Mouse (Mus musculus) lung, embryonic 15.5 days (tissue): Measurements from ENCODE around the gene 2310011J03Rik. TPM values are rescaled to one million over a fixed set of nuclear protein-coding genes. Genes with fewer than 3 reads are reported as not detected.

Source experiments
- ATAC-seq: fragments of 200-750 bp; cut with Nextera tagmentation; 2 replicates; pipeline ENCODE4 v1.8.0; 2017; ENCODE audit warnings: moderate number of reproducible peaks, borderline replicate concordance; ENCODE audit not compliant: low FRiP score, low TSS enrichment; ENCODE audit errors: extremely low read depth
- H3K27ac ChIP-seq: fragments of 300-500 bp; sonication (generic); 2 replicates; pipeline ENCODE4 v1.5.1; 2015; ENCODE audit warnings: moderate library complexity, mild to moderate bottlenecking, inconsistent platforms
- H3K27me3 ChIP-seq: fragments of 300-500 bp; sonication (generic); 2 replicates; pipeline ENCODE4 v1.6.1; 2015; ENCODE audit warnings: inconsistent platforms
- H3K36me3 ChIP-seq: fragments of 300-500 bp; sonication (generic); 2 replicates; pipeline ENCODE4 v1.6.1; 2015; ENCODE audit warnings: inconsistent platforms
- H3K4me1 ChIP-seq: fragments of 300-500 bp; sonication (generic); 2 replicates; pipeline ENCODE4 v1.6.1; 2015; ENCODE audit warnings: inconsistent platforms
- H3K4me2 ChIP-seq: fragments of 300-500 bp; sonication (generic); 2 replicates; pipeline ENCODE4 v1.6.1; 2015; ENCODE audit warnings: inconsistent platforms, mild to moderate bottlenecking, moderate library complexity
- H3K4me3 ChIP-seq: fragments of 300-500 bp; sonication (generic); 2 replicates; pipeline ENCODE4 v1.5.1; 2015; ENCODE audit warnings: mild to moderate bottlenecking, inconsistent platforms
- H3K9ac ChIP-seq: fragments of 300-500 bp; sonication (generic); 2 replicates; pipeline ENCODE4 v1.6.1; 2015; ENCODE audit warnings: inconsistent platforms
- H3K9me3 ChIP-seq: fragments of 300-500 bp; sonication (generic); 2 replicates; pipeline ENCODE4 v1.6.1; 2016; ENCODE audit warnings: inconsistent platforms
- WGBS: fragments of 180-500 bp; shearing (Covaris S2); methylation state at CpG from one replicate; pipeline ENCODE4 v1.1.7; 2015; 5-methylcytosine and 5-hydroxymethylcytosine counted together
- polyA plus RNA-seq: library from polyadenylated mRNA; unstranded; fragments of >200 nt; fragmentation: Nextera tagmentation; extraction: Ambion mirVana; gene quantifications from 2 replicates; pipeline ENCODE4 v1.2.1, GENCODE M21; 2015

Gene 2310011J03Rik
- polyA plus RNA-seq, 1 experiment from 2014 or later: 51.9 TPM

DNA sequence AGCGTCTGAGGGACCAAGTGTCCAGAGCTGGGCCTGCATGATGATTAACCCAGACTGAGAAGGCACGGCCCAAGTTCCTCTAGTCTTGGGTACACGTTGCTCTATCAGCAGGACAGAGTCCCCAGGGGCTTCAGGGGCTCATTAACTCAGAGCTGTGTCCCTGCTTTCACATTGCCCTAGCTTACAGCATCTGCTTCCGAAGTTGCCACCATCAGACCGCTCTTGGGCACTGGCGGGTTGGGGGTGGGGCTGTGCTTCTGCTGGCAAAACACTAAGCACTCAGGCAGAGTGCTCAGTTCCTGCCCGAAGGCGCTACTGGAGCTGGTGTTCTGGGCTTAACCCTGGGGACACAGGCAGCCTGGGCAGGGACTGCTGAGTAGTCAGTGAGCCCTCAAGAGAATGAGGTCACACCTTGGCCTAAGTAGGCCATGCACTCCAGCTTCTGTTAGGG is 38.4 kb downstream of the 2310011J03Rik start:
- ATAC-seq: peak; percentile 44; the same call in 1 of the 2 replicates

DNA sequence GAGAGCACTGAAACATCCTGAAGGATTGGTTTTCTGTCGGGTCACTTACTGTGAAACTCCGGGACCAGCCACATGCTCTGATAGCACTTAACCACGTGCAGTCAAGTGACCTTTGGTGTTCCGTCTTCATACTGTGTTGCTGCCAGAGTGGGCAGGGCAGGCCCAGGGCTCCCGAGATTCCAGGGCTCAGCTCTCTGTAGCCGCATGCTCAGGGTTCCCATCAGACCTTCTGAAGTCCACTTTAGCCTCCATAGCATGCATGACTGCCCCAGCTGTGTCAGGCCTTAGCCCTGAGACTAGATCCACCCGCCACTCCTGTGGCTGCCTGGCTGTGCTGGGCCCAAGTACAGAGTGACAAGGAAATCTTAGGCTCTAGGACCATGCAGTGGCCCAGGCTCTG is 39.0 kb downstream of the 2310011J03Rik start:
- WGBS: 68% methylated on average over 7 of the region's 7 CpGs
- Histone ChIP-seq H3K4me3 (no peak overlapping the region), H3K36me3 (peaks cover 86% of the 10 kb centered on the region), H3K27me3 (no peaks in the 10 kb centered on the region), H3K4me2 (no peak overlapping the region), H3K9me3 (no peaks in the 10 kb centered on the region), H3K4me1 (peaks cover 15% of the 10 kb centered on the region), H3K9ac (no peak overlapping the region), H3K27ac (peak overlapping the region; percentile 89)
- no peak for ATAC-seq

More for the DNA sequence above, 38.4 kb downstream of the 2310011J03Rik start:
- H3K27me3 ChIP-seq: no peaks in the 10 kb centered on the region
- no peak overlapping the region for H3K9ac ChIP-seq
- no peak overlapping the region for H3K4me2 ChIP-seq
- H3K4me1 ChIP-seq: peaks cover 15% of the 10 kb centered on the region
- WGBS: 68% methylated on average over 8 of the region's 8 CpGs
- no peak overlapping the region for H3K4me3 ChIP-seq
- H3K9me3 ChIP-seq: no peaks in the 10 kb centered on the region
- H3K27ac ChIP-seq: peak overlapping the region; percentile 89
- H3K36me3 ChIP-seq: peaks cover 85% of the 10 kb centered on the region

DNA sequence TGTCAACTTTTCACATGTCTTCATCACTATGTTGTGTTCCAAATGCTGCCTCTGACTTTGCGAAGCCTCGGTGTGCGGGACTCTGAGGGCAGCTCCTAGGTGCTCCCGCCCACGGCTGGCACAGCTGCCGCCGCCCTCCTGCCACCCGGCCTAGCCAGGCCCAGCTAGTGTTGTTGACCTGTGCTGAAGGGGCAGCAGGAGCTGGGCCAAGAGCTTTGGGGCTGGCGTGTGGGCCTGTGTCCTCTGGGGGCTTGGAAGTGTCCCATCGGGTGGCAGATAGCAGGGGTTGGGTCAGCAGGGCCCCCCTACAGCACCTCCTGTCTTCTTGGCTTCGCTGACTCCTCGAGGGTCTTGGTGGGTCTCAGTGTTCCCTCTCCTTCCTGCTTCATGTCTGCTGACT is 41.1 kb downstream of the 2310011J03Rik start:
- Histone ChIP-seq H3K4me1 (peaks cover 15% of the 10 kb centered on the region), H3K27me3 (no peaks in the 10 kb centered on the region), H3K4me2 (no peak overlapping the region), H3K4me3 (no peak overlapping the region), H3K9me3 (no peaks in the 10 kb centered on the region), H3K27ac (no peak overlapping the region), H3K36me3 (peaks cover 86% of the 10 kb centered on the region), H3K9ac (no peak overlapping the region)
- ATAC-seq: no peak
- WGBS: 86% methylated on average over 12 of the region's 12 CpGs

DNA sequence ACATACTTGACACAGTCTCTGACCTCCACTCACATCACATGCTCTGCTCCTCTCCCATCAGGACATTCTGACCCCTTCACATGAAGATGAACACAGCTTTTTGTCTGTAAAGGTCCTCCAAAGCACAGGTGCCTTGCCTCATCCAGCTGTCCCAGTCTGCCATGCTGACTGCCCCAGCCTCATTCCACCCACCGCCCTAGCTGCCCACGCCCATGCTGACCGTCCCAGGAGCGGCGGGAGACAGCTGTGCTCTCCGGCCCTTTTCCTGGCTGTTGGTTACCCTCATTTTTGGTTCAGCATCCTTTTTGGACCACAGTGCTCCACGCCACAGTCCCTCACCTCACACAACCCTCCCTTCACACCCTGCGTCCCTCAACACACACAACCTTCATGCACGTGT is 41.9 kb downstream of the 2310011J03Rik start:
- no peak overlapping the region for H3K4me2 ChIP-seq
- ATAC-seq: no peak
- H3K4me3 ChIP-seq: no peak overlapping the region

DNA sequence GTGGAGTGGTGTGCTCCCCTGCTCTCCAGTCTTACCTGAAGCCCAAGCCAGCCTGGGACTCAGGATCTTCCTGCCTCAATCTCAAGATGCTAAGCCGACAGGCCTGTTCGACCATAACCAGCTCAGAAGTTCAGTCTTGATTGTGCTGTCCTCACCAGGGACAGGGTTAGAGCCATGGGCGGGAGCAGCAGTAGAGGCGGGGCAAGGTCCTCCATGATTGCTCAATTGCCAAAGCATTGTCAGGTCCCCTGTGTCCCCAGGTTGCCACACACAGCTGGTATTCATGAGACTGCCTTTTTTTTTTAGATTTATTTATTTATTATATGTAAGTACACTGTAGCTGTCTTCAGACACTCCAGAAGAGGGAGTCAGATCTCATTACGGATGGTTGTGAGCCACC is 44.1 kb downstream of the 2310011J03Rik start:
- peaks cover 84% of the 10 kb centered on the region for H3K36me3 ChIP-seq
- no peaks in the 10 kb centered on the region for H3K27me3 ChIP-seq
- H3K4me1 ChIP-seq: peaks cover 10% of the 10 kb centered on the region
- 86% methylated on average over 5 of the region's 5 CpGs for WGBS
- H3K27ac ChIP-seq: no peak overlapping the region
- no peaks in the 10 kb centered on the region for H3K9me3 ChIP-seq
- no peak overlapping the region for H3K4me3 ChIP-seq
- H3K4me2 ChIP-seq: no peak overlapping the region
- ATAC-seq: no peak
- no peak overlapping the region for H3K9ac ChIP-seq

More for the DNA sequence above, 41.9 kb downstream of the 2310011J03Rik start:
- Histone ChIP-seq H3K27ac (no peak overlapping the region), H3K9ac (no peak overlapping the region), H3K4me1 (peaks cover 15% of the 10 kb centered on the region), H3K36me3 (peaks cover 85% of the 10 kb centered on the region), H3K27me3 (no peaks in the 10 kb centered on the region), H3K9me3 (no peaks in the 10 kb centered on the region)
- 91% methylated on average over 9 of the region's 9 CpGs for whole genome bisulfite sequencing

DNA sequence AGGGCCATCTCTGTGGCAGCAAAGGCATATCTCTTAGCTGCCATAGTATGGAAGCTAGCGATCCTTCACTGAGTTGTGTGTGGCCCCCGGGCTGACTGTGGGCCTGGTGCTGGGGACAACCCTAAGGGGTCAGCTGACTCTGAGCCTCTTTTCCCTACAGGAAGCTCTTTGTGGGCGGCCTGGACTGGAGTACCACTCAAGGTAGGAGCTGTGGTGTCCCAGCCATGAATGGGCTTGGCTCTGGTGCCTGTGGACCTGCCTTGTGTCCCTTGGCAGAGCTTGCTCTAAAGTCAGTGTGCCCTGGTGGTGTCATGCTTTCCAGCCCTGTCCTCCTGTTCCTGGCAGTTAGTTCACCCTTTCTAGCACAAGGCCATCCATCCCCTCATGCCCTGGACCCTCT is 46.5 kb downstream of the 2310011J03Rik start:
- 81% methylated on average over 3 of the region's 3 CpGs for WGBS
- no peak overlapping the region for H3K27ac ChIP-seq

DNA sequence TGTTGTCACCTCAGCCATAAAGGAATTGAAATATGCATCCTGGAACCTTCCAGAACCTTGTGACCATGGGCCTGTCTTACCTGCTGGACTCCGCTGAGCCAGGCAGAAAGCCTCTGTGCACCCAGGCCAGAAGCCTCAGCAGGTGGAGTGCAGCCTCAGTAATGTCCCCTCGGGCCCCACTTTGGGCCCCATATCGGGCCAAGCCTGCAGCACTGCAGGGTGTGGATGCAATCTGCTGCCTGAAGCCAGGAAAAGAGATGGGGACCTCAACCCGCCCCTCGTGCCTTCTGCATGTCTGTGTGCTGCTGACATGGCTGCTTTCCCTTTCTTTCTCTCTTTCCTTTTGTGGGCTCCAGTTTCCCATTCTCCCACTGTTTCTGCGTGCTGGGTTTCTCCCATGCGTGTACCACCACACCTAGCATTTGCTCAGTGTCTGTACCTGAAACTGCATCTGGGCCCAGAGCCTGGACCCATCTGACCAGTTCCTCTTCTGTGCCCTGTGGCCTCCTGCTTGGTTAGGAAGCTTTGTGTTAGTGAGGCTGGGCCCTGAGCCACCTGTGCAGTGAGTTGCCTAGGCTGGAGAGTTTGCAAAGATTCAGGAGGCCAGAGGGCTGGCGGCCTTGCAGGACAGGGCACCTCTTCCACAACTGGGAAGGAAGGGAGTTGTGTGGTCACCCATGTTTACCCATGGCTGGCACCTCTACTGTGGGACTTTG is 48.3 kb downstream of the 2310011J03Rik start:
- H3K4me3 ChIP-seq: no peak overlapping the region
- H3K9me3 ChIP-seq: no peaks in the 10 kb centered on the region
- H3K4me2 ChIP-seq: no peak overlapping the region
- no peaks in the 10 kb centered on the region for H3K27me3 ChIP-seq
- H3K27ac ChIP-seq: no peak overlapping the region; the same call in 1 of the 2 replicates
- no peak overlapping the region for H3K9ac ChIP-seq
- peaks cover 58% of the 10 kb centered on the region for H3K36me3 ChIP-seq
- peaks cover 33% of the 10 kb centered on the region for H3K4me1 ChIP-seq
- WGBS: 85% methylated on average over 8 of the region's 8 CpGs
- no peak for ATAC-seq

More for the DNA sequence above, 46.5 kb downstream of the 2310011J03Rik start:
- Histone ChIP-seq H3K4me1 (peaks cover 17% of the 10 kb centered on the region), H3K4me3 (no peak overlapping the region), H3K4me2 (no peak overlapping the region), H3K9me3 (no peaks in the 10 kb centered on the region), H3K9ac (no peak overlapping the region), H3K27me3 (no peaks in the 10 kb centered on the region), H3K36me3 (peaks cover 69% of the 10 kb centered on the region)
- no peak for ATAC-seq

DNA sequence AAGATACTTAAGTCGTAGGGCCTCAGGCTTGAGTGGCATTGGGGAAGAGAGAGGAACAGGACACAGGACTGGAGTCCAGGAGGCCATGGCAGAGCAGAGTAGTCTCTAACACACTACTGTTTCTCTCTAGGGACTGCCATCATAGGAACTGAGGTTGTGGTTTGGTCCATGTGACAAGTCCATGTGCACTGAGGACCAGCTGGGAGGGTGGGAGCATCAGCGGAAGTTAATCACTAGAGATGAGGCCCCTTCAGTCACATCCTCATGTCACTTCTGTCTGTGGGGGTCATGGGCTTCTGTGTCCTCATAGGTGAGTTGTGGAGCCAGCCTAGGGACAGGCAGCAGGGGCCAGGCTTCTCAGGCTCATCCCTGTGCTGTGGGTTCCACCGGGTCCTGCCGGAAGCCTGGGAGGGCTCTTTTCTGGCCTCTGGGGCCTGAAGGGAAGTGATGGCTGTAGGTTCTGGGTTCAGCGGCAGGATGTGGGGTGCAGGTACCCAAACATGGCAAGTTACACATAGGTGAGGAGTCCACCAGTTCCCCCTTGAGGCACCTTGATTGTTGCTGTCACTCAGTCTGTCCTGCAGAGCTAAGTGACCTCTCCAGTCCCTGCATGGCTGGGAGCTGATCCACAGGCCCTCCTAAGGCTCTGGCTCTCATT is 49.0 kb downstream of the 2310011J03Rik start:
- H3K27me3 ChIP-seq: no peaks in the 10 kb centered on the region
- no peak overlapping the region; the same call in 1 of the 2 replicates for H3K27ac ChIP-seq
- H3K9me3 ChIP-seq: no peaks in the 10 kb centered on the region
- 85% methylated on average over 5 of the region's 5 CpGs for WGBS
- no peak overlapping the region for H3K4me2 ChIP-seq
- no peak overlapping the region for H3K9ac ChIP-seq
- no peak for ATAC-seq
- peaks cover 40% of the 10 kb centered on the region for H3K4me1 ChIP-seq
- no peak overlapping the region for H3K4me3 ChIP-seq
- peaks cover 52% of the 10 kb centered on the region for H3K36me3 ChIP-seq

DNA sequence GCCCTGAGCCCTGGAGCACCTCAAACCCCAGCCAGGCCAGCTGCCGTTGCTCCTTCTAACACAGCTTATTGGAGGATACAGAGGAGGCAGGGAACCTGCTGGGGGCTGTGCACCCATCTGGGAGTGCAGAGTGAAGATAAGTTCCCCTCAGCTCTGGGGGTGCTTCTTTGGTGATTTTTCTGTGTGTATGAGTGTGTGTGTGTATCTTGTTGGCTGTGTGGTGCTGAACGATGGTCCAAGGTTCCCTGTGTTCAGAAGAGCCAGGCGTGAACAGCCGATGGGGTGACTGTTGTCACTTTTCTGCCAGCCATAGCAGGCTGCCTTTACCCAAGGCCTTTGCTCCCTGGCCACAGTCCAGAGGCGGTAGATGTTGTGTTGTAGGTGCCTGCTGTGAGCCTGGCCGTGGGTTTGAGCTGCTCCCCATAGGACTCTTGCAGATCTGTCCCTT is 49.6 kb downstream of the 2310011J03Rik start:
- no peaks in the 10 kb centered on the region for H3K27me3 ChIP-seq
- no peak overlapping the region for H3K4me3 ChIP-seq
- whole genome bisulfite sequencing: 69% methylated on average over 6 of the region's 6 CpGs
- ATAC-seq: no peak
- H3K36me3 ChIP-seq: peaks cover 46% of the 10 kb centered on the region
- no peak overlapping the region for H3K9ac ChIP-seq
- no peaks in the 10 kb centered on the region for H3K9me3 ChIP-seq
- H3K4me2 ChIP-seq: no peak overlapping the region
- peaks cover 46% of the 10 kb centered on the region for H3K4me1 ChIP-seq
- H3K27ac ChIP-seq: no peak overlapping the region

DNA sequence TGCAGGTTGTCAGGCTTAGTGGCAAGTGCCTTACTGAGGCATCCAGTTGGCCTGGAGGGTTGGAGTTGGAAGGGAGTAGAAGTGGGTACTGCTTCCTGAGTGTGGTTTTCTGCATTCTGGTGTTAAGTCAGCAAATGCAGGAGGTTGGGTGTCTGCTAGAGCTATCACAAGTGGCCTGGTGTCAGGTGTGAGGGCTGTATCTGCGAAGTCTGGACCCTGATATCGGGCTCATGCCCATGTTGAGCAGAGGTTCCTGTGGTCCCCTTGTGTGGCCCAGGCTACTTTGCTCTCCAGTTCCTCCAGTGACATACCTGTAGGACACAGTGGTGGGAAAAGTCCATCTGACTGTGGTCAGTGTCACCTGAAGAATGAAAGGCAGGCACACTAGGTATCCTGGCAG is 50.2 kb downstream of the 2310011J03Rik start:
- no peak overlapping the region for H3K9ac ChIP-seq
- H3K27me3 ChIP-seq: no peaks in the 10 kb centered on the region
- no peak overlapping the region for H3K4me3 ChIP-seq
- H3K4me2 ChIP-seq: no peak overlapping the region
- WGBS: 89% methylated on average over 2 of the region's 2 CpGs
- H3K4me1 ChIP-seq: peaks cover 48% of the 10 kb centered on the region
- no peaks in the 10 kb centered on the region for H3K9me3 ChIP-seq
- peaks cover 42% of the 10 kb centered on the region for H3K36me3 ChIP-seq
- no peak overlapping the region for H3K27ac ChIP-seq
- ATAC-seq: no peak
